8 mouse cellular contexts compared by ENCODE assay signal in the genomic region with DNA sequence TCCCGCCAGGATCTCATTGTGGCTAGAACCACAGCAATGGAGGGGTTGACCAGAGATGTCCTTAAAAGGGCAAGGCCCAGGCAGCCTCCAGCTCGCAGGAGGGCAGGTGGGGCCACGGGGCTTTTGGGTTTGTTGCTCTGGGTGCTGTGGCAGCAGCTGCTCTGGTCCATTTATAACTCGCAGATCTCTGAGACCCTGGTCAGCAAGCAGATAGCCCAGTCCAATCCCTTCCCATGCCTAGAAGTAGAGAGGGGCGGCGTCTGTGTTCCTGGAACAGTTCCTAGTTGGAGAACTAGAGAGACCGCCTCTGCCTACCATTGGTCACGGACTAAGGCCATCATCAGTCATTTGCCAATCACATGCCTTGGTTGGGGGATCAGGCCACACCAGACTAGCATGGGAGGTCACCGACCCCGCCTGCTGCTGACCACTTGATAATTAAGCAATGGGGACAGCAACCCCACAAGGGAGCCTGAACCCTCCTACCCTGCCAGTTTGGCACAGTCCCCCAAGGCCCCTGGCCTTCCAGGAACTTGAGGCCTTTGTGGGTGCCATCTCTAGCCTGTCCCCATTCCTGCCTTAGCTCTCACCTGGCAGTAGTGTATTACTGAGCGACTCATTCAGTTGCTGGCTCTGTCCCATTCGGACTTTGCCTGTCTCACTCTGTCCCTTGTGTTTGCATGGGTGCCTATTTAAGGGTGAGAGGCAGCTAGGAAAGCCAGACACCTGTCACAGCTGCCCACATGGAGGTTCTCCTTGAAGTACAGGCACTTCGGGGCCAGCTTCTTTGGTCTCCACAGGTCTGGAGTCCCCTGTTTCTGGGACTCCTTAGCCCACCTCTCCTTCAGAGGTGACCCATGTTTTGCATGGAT.
DNase-seq lines count a peak whose midpoint lies in the region; ATAC-seq and TF ChIP-seq lines count a peak whose summit lies in the region.

No protein-coding gene starts in this region.

- ATAC-seq in liver, embryonic 14.5 days (ENCODE audit: insufficient read depth), result peak; percentile 85
- ATAC-seq in CD4-positive, CD25-positive, alpha-beta regulatory T cell, adult 4 months, result no peak

- no peak for TF ChIP-seq CTCF in kidney, adult 2 months (conservative IDR thresholded peaks at IDR 0.05; ENCODE audit: insufficient read depth, insufficient read length, low read depth, low read length)
- no peak for TF ChIP-seq CTCF in liver, embryonic 14.5 days (IDR thresholded peaks at IDR 0.05; ENCODE audit: low read depth)

- no peak overlapping the region for H3K4me3 ChIP-seq in kidney, adult 2 months (ENCODE audit: insufficient read depth, low read depth, low read length)
- H3K4me3 ChIP-seq in liver, embryonic 14.5 days (ENCODE audit: insufficient read depth in 1 of 2, low read depth in 2 of 2, low read length in 2 of 2), result no peak overlapping the region

- TF ChIP-seq POLR2A in kidney, adult 2 months (IDR thresholded peaks at IDR 0.05; ENCODE audit: low read depth, low read length), result no peak

- H3K4me1 ChIP-seq in kidney, adult 2 months (ENCODE audit: control insufficient read depth, insufficient read depth, low read length), result peaks cover 25% of the 10 kb centered on the region
- peaks cover 0 to 7% of the 10 kb centered on the region in 2 experiments; a peak in 1 of 4 replicates for H3K4me1 ChIP-seq in liver, embryonic 14.5 days (replicated peaks; ENCODE audit: control insufficient read depth in 2 of 2, insufficient read depth in 2 of 2, low read length in 1 of 2)

- intact Hi-C loops in heart, postnatal 10 days (cut with DNase I), result no loop called here

- no peak overlapping the region for H3K27ac ChIP-seq in kidney, adult 2 months (ENCODE audit: insufficient read depth, low read depth, low read length)
- no peak overlapping the region; the same call in 1 of the 2 replicates for H3K27ac ChIP-seq in liver, embryonic 14.5 days

- H3K36me3 ChIP-seq in kidney, adult 2 months (ENCODE audit: control insufficient read depth, insufficient read depth, low read length), result no peaks in the 10 kb centered on the region
- H3K36me3 ChIP-seq in liver, embryonic 14.5 days (replicated peaks; ENCODE audit: control insufficient read depth, insufficient read depth, low read depth), result no peaks in the 10 kb centered on the region

- 70% methylated on average over 13 of the region's 13 CpGs for WGBS in kidney, adult 2 months
- WGBS in liver, embryonic 14.5 days (ENCODE audit: insufficient replicate concordance), result 43% methylated on average over 13 of the region's 13 CpGs

- DNase-seq in kidney, adult 2 months, result peak; percentile 86
- no peak for DNase-seq in kidney, postnatal 4 days
- peak; percentile 91 for DNase-seq in embryo, embryonic 10 days (ENCODE audit: low spot score)
- DNase-seq in heart, postnatal 10 days, result peak; percentile 54 to 63
- peak; percentile 15 to 45 (median 20) for DNase-seq in liver, embryonic 14.5 days (ENCODE audit: low read depth in 3 of 3, low spot score in 3 of 3)
- no peak for DNase-seq in ovary, postnatal 36 days (ENCODE audit: low spot score)
- DNase-seq in spleen, postnatal 36 days (ENCODE audit: low spot score in 2 of 2), result no peak

- H3K4me2 ChIP-seq in liver, embryonic 14.5 days (ENCODE audit: low read depth), result no peak overlapping the region

- H3K9me3 ChIP-seq in liver, embryonic 14.5 days (ENCODE audit: control insufficient read depth, low read length), result no peaks in the 10 kb centered on the region

- TF ChIP-seq EP300 in liver, embryonic 14.5 days (IDR thresholded peaks at IDR 0.05; ENCODE audit: low read depth), result no peak

- no peaks in the 10 kb centered on the region for H3K27me3 ChIP-seq in kidney, adult 2 months (replicated peaks; ENCODE audit: control insufficient read depth, insufficient read depth, low read length)
- no peaks in the 10 kb centered on the region for H3K27me3 ChIP-seq in liver, embryonic 14.5 days (ENCODE audit: control insufficient read depth, insufficient read depth, low read length)

- no peak overlapping the region for H3K9ac ChIP-seq in liver, embryonic 14.5 days (replicated peaks)

Comparison
In these comparisons a context has a peak if more than half of its experiments do, and no peak if none do; other contexts are left out.
1. DNase-seq: peak in kidney, adult 2 months (single experiment), embryo, embryonic 10 days (single experiment), heart, postnatal 10 days (2 of 2) and liver, embryonic 14.5 days (3 of 3); none in kidney, postnatal 4 days (0 of 2), ovary, postnatal 36 days (single experiment) and spleen, postnatal 36 days (0 of 2).